Mouse (Mus musculus) testis, adult 2 months (tissue): ENCODE results near the gene Tnfsfm13. TPM values are rescaled to one million over a fixed set of nuclear protein-coding genes. Genes with fewer than 3 reads are reported as not detected.
A peak's percentile ranks its signal among the peaks of the same experiment; 100 is the strongest.

Experiments
- H3K27ac ChIP-seq: fragments of 200-500 bp; 2 replicates; pipeline ENCODE4 v1.5.1; 2012; ENCODE audit warnings: low read depth, low read length; ENCODE audit not compliant: control insufficient read depth, insufficient read depth
- H3K27me3 ChIP-seq: fragments of 200-500 bp; 2 replicates; pipeline ENCODE4 v1.6.1; 2012; ENCODE audit warnings: mild to moderate bottlenecking, low read length, moderate library complexity; ENCODE audit not compliant: control insufficient read depth, insufficient read depth
- H3K36me3 ChIP-seq: fragments of 200-500 bp; 2 replicates; pipeline ENCODE4 v1.6.1; 2012; ENCODE audit warnings: mild to moderate bottlenecking, low read length; ENCODE audit not compliant: control insufficient read depth, insufficient read depth
- H3K4me1 ChIP-seq: fragments of 200-500 bp; 2 replicates; pipeline ENCODE4 v1.6.1; 2012; ENCODE audit warnings: low read length; ENCODE audit not compliant: control insufficient read depth, insufficient read depth
- H3K4me3 ChIP-seq: fragments of 200-500 bp; 2 replicates; pipeline ENCODE4 v1.5.1; 2012; ENCODE audit warnings: low read depth, mild to moderate bottlenecking, low read length, moderate library complexity, mixed read lengths; ENCODE audit not compliant: control insufficient read depth
- CTCF ChIP-seq: fragments of 200-500 bp; IDR thresholded peaks from 2 replicates; pipeline ENCODE4 v1.5.1; 2012; ENCODE audit warnings: low read depth, mild to moderate bottlenecking, inconsistent platforms, low read length, moderate library complexity; ENCODE audit not compliant: control insufficient read depth, insufficient read depth, insufficient replicate concordance
- POLR2A ChIP-seq: fragments of 200-500 bp; IDR thresholded peaks from 2 replicates; pipeline ENCODE4 v1.6.1; 2012; ENCODE audit warnings: low read depth, mild to moderate bottlenecking, inconsistent platforms, low read length, moderate library complexity; ENCODE audit not compliant: control insufficient read depth
- polyA plus RNA-seq: library from polyadenylated mRNA; depleted of rRNA; stranded (reverse); fragments of >200 nt; gene quantifications from 2 replicates; pipeline ENCODE4 v1.2.3, GENCODE M21; 2012

Gene Tnfsfm13
- polyA plus RNA-seq, 1 experiment, result 1.9 TPM

DNA sequence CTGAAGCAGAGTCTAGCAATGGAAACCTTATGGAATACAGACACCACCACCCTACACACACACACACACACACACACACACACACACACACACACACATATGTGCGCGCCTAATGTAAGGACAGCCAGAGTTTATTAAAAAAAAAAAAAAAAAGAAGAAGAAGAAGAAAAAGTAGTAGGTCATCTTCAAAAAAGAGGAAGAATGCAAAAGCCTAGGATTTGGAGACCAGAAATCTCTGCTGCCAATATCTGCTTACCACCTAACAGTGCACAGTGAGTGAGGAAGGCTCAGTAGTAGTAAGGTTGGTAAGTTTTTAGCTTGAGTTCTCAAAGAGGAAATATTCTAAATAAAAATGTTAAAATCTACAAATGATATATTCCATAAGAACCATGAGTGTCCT, 16.8 kb downstream of the Tnfsfm13 start:
- TF ChIP-seq POLR2A (no peak), CTCF (no peak)
- no peaks in the 10 kb centered on the region for H3K36me3 ChIP-seq
- H3K4me1 ChIP-seq, result peaks cover 5% of the 10 kb centered on the region
- no peak overlapping the region for H3K27ac ChIP-seq
- no peaks in the 10 kb centered on the region for H3K27me3 ChIP-seq
- no peak overlapping the region for H3K4me3 ChIP-seq

DNA sequence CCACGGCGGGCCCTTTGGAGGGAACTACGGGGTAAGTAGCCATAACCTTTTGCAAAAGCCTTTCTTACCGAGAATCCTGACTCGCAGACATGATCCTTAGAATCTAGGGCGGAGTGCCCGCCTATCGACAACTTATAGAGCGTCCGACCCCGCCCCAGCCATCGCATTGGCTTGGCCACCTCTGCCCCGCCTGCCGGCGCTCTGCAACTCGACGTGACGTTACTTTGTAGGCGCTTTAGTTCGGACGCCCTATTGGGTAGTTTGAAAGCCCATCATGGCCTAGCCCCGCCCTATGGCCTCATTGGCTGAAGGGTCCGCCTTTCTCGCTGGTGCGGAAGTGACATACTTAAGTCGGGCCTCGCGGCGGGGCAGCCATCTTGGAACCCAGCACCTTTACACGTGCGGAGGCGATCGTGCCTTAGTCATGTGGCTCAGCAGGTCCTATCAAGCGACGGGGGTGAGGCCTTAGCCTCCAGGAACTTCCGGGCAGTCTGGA, 23.6 kb downstream of the Tnfsfm13 start, which contains the start of gene Eif4a1:
Gene Eif4a1, minus strand, starts transcription at position 213 of the 496 bp plus-strand sequence.
- Histone ChIP-seq H3K4me1 (0 out of 2 replicates have a peak, but pooled peaks cover 2% of the 10 kb centered on the region), H3K36me3 (peaks cover 1% of the 10 kb centered on the region), H3K27me3 (no peaks in the 10 kb centered on the region), H3K4me3 (peak within 1 kb of the TSS; percentile 95), H3K27ac (peak within 1 kb of the TSS; percentile 98)
- TF ChIP-seq POLR2A, result peak; percentile 91
- no peak for TF ChIP-seq CTCF

DNA sequence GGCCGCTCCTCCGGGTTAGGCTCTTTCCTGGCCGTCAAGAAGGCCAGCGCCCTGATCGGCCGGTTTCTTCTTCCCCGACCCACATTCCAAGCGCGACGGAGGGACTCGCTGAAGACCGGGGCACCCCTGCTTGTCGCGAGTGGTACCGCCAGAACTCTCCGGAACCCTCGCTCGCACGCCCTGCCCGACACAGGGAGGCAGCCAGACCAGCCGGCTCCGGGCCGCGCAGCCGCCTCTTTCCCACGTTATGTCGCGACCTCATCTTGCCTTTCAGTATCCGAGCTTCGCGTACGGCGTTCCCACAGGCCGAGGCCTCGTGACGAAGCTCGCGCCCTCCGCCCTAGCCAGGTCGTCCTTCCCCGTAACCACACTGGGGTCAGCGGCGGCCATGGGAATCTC, 24.2 kb downstream of the Tnfsfm13 start:
- H3K4me3 ChIP-seq, result peak overlapping the region; percentile 95
- peak overlapping the region; percentile 98 for H3K27ac ChIP-seq
- no peaks in the 10 kb centered on the region for H3K27me3 ChIP-seq
- H3K36me3 ChIP-seq, result peaks cover 1% of the 10 kb centered on the region
- H3K4me1 ChIP-seq, result 0 out of 2 replicates have a peak, but pooled peaks cover 2% of the 10 kb centered on the region
- TF ChIP-seq POLR2A (no peak), CTCF (no peak)

GRCm38 (mm10) chr11:69670786-69671725, 24.8 kb downstream of the Tnfsfm13 start:
- Histone ChIP-seq H3K4me1 (0 out of 2 replicates have a peak, but pooled peaks cover 2% of the 10 kb centered on the region), H3K36me3 (peaks cover 1% of the 10 kb centered on the region), H3K27ac (peak overlapping the region; percentile 98), H3K27me3 (no peaks in the 10 kb centered on the region), H3K4me3 (peak overlapping the region; percentile 95)
- TF ChIP-seq POLR2A (peak; percentile 49), CTCF (no peak)

GRCm38 (mm10) chr11:69666665-69667005, 29.3 kb downstream of the Tnfsfm13 start:
- Histone ChIP-seq H3K36me3 (peaks cover 1% of the 10 kb centered on the region; the same call in 1 of the 2 replicates), H3K4me1 (peaks cover 6% of the 10 kb centered on the region), H3K4me3 (no peak overlapping the region), H3K27ac (no peak overlapping the region), H3K27me3 (no peaks in the 10 kb centered on the region)
- TF ChIP-seq POLR2A (no peak), CTCF (no peak)

- peaks cover 1% of the 10 kb centered on the region; the same call in 1 of the 2 replicates for H3K36me3 ChIP-seq
These were observed 29.8 kb downstream of the Tnfsfm13 start, which contains the start of gene Cd68 for GRCm38 (mm10) chr11:69665961-69666664. TSS of gene Cd68 (minus strand) at chr11:69666153.

DNA sequence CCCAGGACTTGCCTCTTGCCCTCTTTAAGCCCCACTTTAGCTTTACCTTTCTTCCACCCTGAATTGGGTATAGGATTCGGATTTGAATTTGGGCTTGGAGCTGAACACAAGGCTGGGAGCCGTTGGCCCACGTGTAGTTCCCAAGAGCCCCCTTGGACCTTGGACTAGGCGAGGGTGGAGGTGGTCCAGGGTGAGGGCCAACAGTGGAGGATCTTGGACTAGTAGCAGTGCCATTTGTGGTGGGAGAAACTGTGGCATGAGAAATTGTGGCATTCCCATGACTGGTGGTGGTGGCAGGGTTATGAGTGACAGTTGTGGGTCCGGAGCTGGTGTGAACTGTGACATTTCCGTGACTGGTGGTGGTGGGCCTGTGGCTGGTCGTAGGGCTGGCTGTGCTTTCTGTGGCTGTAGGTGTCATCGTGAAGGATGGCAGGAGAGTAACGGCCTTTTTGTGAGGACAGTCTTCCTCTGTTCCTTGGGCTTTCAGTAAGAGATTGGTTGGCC, 30.4 kb downstream of the Tnfsfm13 start:
- no peaks in the 10 kb centered on the region for H3K27me3 ChIP-seq
- TF ChIP-seq POLR2A (no peak), CTCF (no peak)
- peaks cover 1% of the 10 kb centered on the region; the same call in 1 of the 2 replicates for H3K36me3 ChIP-seq
- no peak overlapping the region for H3K27ac ChIP-seq
- H3K4me3 ChIP-seq, result no peak overlapping the region
- H3K4me1 ChIP-seq, result peaks cover 6% of the 10 kb centered on the region

More at GRCm38 (mm10) chr11:69665961-69666664, 29.8 kb downstream of the Tnfsfm13 start, which contains the start of gene Cd68:
- TF ChIP-seq POLR2A, result no peak
- TF ChIP-seq CTCF, result no peak
- Histone ChIP-seq H3K27me3 (no peaks in the 10 kb centered on the region), H3K4me1 (peaks cover 6% of the 10 kb centered on the region), H3K4me3 (no peak within 1 kb of the TSS), H3K27ac (no peak within 1 kb of the TSS)
